Mouse (Mus musculus) hindbrain, embryonic 12.5 days (tissue): ENCODE measurements around the gene Cdh3. TPM values are rescaled to one million over a fixed set of nuclear protein-coding genes. Genes with fewer than 3 reads are reported as not detected.

Source experiments
- ATAC-seq: fragments of 200-750 bp; cut with Nextera tagmentation; 2 replicates; pipeline ENCODE4 v1.8.0; 2017; ENCODE audit warnings: moderate TSS enrichment; ENCODE audit not compliant: low FRiP score
- H3K27ac ChIP-seq: fragments of 300-500 bp; sonication (generic); 2 replicates; pipeline ENCODE4 v1.5.1; 2016; ENCODE audit warnings: mild to moderate bottlenecking
- H3K27me3 ChIP-seq: fragments of 300-500 bp; sonication (generic); 2 replicates; pipeline ENCODE4 v1.6.1; 2016; ENCODE audit warnings: mild to moderate bottlenecking
- H3K36me3 ChIP-seq: fragments of 300-500 bp; sonication (generic); 2 replicates; pipeline ENCODE4 v1.6.1; 2016; ENCODE audit warnings: mild to moderate bottlenecking
- H3K4me1 ChIP-seq: fragments of 300-500 bp; sonication (generic); 2 replicates; pipeline ENCODE4 v1.6.1; 2016
- H3K4me2 ChIP-seq: fragments of 300-500 bp; sonication (generic); replicated peaks from 2 replicates; pipeline ENCODE4 v1.6.1; 2016; ENCODE audit warnings: mild to moderate bottlenecking
- H3K4me3 ChIP-seq: fragments of 300-500 bp; sonication (generic); 2 replicates; pipeline ENCODE4 v1.5.1; 2016; ENCODE audit warnings: mild to moderate bottlenecking
- H3K9ac ChIP-seq: fragments of 300-500 bp; sonication (generic); 2 replicates; pipeline ENCODE4 v1.6.1; 2016; ENCODE audit warnings: mild to moderate bottlenecking, moderate library complexity
- H3K9me3 ChIP-seq: fragments of 300-500 bp; sonication (generic); replicated peaks from 2 replicates; pipeline ENCODE4 v1.6.1; 2016; ENCODE audit warnings: mild to moderate bottlenecking
- WGBS: fragments of 180-500 bp; shearing (Covaris S2); methylation state at CpG from one replicate; pipeline ENCODE4 v1.1.7; 2016; 5-methylcytosine and 5-hydroxymethylcytosine counted together
- polyA plus RNA-seq: library from polyadenylated mRNA; unstranded; fragments of >200 nt; fragmentation: Nextera tagmentation; extraction: Ambion mirVana; gene quantifications from 2 replicates; pipeline ENCODE4 v1.2.1, GENCODE M21; 2016

Gene Cdh3
- polyA plus RNA-seq, 1 experiment from 2014 or later: 10.0 TPM

- Histone ChIP-seq H3K4me1 (no peaks in the 10 kb centered on the region), H3K27me3 (no peaks in the 10 kb centered on the region; the same call in 1 of the 2 replicates), H3K4me2 (no peak overlapping the region), H3K36me3 (no peaks in the 10 kb centered on the region), H3K9me3 (no peaks in the 10 kb centered on the region), H3K9ac (no peak overlapping the region), H3K27ac (no peak overlapping the region), H3K4me3 (no peak overlapping the region)
- WGBS: 87% methylated on average over 9 of the region's 9 CpGs
- ATAC-seq: no peak
These were observed 18.0 kb downstream of the Cdh3 start for GRCm38 (mm10) chr8:106528596-106529249.

GRCm38 (mm10) chr8:106529885-106530482 lies 19.3 kb downstream of the Cdh3 start:
- Histone ChIP-seq H3K4me2 (no peak overlapping the region), H3K4me3 (no peak overlapping the region), H3K27me3 (no peaks in the 10 kb centered on the region; the same call in 1 of the 2 replicates), H3K27ac (no peak overlapping the region), H3K4me1 (no peaks in the 10 kb centered on the region), H3K9me3 (no peaks in the 10 kb centered on the region), H3K9ac (no peak overlapping the region), H3K36me3 (no peaks in the 10 kb centered on the region)
- WGBS: 96% methylated on average over 10 of the region's 10 CpGs
- no peak for ATAC-seq

GRCm38 (mm10) chr8:106530566-106530965 lies 19.9 kb downstream of the Cdh3 start:
- WGBS: 70% methylated on average over 4 of the region's 4 CpGs

GRCm38 (mm10) chr8:106533709-106534108 lies 23.0 kb downstream of the Cdh3 start:
- Histone ChIP-seq H3K27me3 (no peaks in the 10 kb centered on the region), H3K4me1 (0 out of 2 replicates have a peak, but pooled peaks cover 1% of the 10 kb centered on the region), H3K4me2 (no peak overlapping the region), H3K4me3 (no peak overlapping the region), H3K9ac (no peak overlapping the region), H3K36me3 (no peaks in the 10 kb centered on the region), H3K27ac (no peak overlapping the region), H3K9me3 (no peaks in the 10 kb centered on the region)
- ATAC-seq: no peak
- 84% methylated on average over 7 of the region's 7 CpGs for WGBS

More at GRCm38 (mm10) chr8:106530566-106530965, 19.9 kb downstream of the Cdh3 start:
- Histone ChIP-seq H3K27ac (no peak overlapping the region), H3K36me3 (no peaks in the 10 kb centered on the region), H3K9me3 (no peaks in the 10 kb centered on the region), H3K9ac (no peak overlapping the region), H3K4me1 (no peaks in the 10 kb centered on the region), H3K4me2 (no peak overlapping the region), H3K27me3 (no peaks in the 10 kb centered on the region), H3K4me3 (no peak overlapping the region)
- no peak for ATAC-seq

GRCm38 (mm10) chr8:106534449-106534848 lies 23.8 kb downstream of the Cdh3 start:
- H3K4me2 ChIP-seq: no peak overlapping the region
- no peaks in the 10 kb centered on the region for H3K36me3 ChIP-seq
- no peak overlapping the region for H3K9ac ChIP-seq
- no peak overlapping the region for H3K4me3 ChIP-seq
- no peak for ATAC-seq
- no peaks in the 10 kb centered on the region for H3K27me3 ChIP-seq
- WGBS: 41% methylated on average over 6 of the region's 6 CpGs
- 0 out of 2 replicates have a peak, but pooled peaks cover 4% of the 10 kb centered on the region for H3K4me1 ChIP-seq
- H3K27ac ChIP-seq: no peak overlapping the region
- H3K9me3 ChIP-seq: no peaks in the 10 kb centered on the region

GRCm38 (mm10) chr8:106535448-106535847 lies 24.8 kb downstream of the Cdh3 start:
- Histone ChIP-seq H3K36me3 (no peaks in the 10 kb centered on the region), H3K27ac (no peak overlapping the region), H3K27me3 (no peaks in the 10 kb centered on the region), H3K4me3 (no peak overlapping the region), H3K4me1 (0 out of 2 replicates have a peak, but pooled peaks cover 4% of the 10 kb centered on the region), H3K9me3 (no peaks in the 10 kb centered on the region), H3K4me2 (no peak overlapping the region), H3K9ac (no peak overlapping the region)
- WGBS: 76% methylated on average over 4 of the region's 4 CpGs
- no peak for ATAC-seq

- H3K36me3 ChIP-seq: no peaks in the 10 kb centered on the region
- H3K9ac ChIP-seq: no peak overlapping the region
- WGBS: 54% methylated on average over 5 of the region's 5 CpGs
- no peaks in the 10 kb centered on the region for H3K9me3 ChIP-seq
- H3K27me3 ChIP-seq: no peaks in the 10 kb centered on the region
- no peak for ATAC-seq
- H3K27ac ChIP-seq: no peak overlapping the region
- H3K4me3 ChIP-seq: no peak overlapping the region
- 0 out of 2 replicates have a peak, but pooled peaks cover 4% of the 10 kb centered on the region for H3K4me1 ChIP-seq
- no peak overlapping the region for H3K4me2 ChIP-seq
These were observed 28.5 kb downstream of the Cdh3 start for GRCm38 (mm10) chr8:106539193-106539592.

- 0 out of 2 replicates have a peak, but pooled peaks cover 4% of the 10 kb centered on the region for H3K4me1 ChIP-seq
- no peak overlapping the region for H3K27ac ChIP-seq
- no peak overlapping the region for H3K9ac ChIP-seq
- WGBS: 85% methylated on average over 11 of the region's 11 CpGs
- H3K9me3 ChIP-seq: no peaks in the 10 kb centered on the region
- H3K4me3 ChIP-seq: no peak overlapping the region
- no peak for ATAC-seq
- no peaks in the 10 kb centered on the region for H3K36me3 ChIP-seq
- H3K4me2 ChIP-seq: no peak overlapping the region
- no peaks in the 10 kb centered on the region for H3K27me3 ChIP-seq
These were observed 30.3 kb downstream of the Cdh3 start for GRCm38 (mm10) chr8:106541002-106541401.

- Histone ChIP-seq H3K9ac (no peak overlapping the region), H3K27ac (no peak overlapping the region), H3K4me2 (no peak overlapping the region), H3K36me3 (no peaks in the 10 kb centered on the region), H3K9me3 (no peaks in the 10 kb centered on the region), H3K4me3 (no peak overlapping the region), H3K27me3 (no peaks in the 10 kb centered on the region), H3K4me1 (0 out of 2 replicates have a peak, but pooled peaks cover 4% of the 10 kb centered on the region)
- WGBS: 74% methylated on average over 8 of the region's 8 CpGs
- no peak for ATAC-seq
These were observed 32.4 kb downstream of the Cdh3 start for GRCm38 (mm10) chr8:106543043-106543442.

GRCm38 (mm10) chr8:106545149-106545548 lies 34.5 kb downstream of the Cdh3 start:
- 82% methylated on average over 2 of the region's 2 CpGs for WGBS
- no peak for ATAC-seq
- no peaks in the 10 kb centered on the region for H3K4me1 ChIP-seq
- H3K9ac ChIP-seq: no peak overlapping the region
- no peak overlapping the region for H3K27ac ChIP-seq
- no peak overlapping the region for H3K4me2 ChIP-seq
- H3K9me3 ChIP-seq: no peaks in the 10 kb centered on the region
- H3K27me3 ChIP-seq: no peaks in the 10 kb centered on the region
- no peak overlapping the region for H3K4me3 ChIP-seq
- H3K36me3 ChIP-seq: no peaks in the 10 kb centered on the region

- Histone ChIP-seq H3K9me3 (no peaks in the 10 kb centered on the region), H3K4me2 (no peak overlapping the region), H3K4me3 (no peak overlapping the region), H3K36me3 (no peaks in the 10 kb centered on the region), H3K27ac (no peak overlapping the region), H3K9ac (no peak overlapping the region), H3K4me1 (no peaks in the 10 kb centered on the region), H3K27me3 (no peaks in the 10 kb centered on the region)
- no peak for ATAC-seq
- WGBS: 88% methylated on average over 7 of the region's 7 CpGs
These were observed 36.1 kb downstream of the Cdh3 start for GRCm38 (mm10) chr8:106546746-106547145.

- H3K27ac ChIP-seq: no peak overlapping the region
- no peaks in the 10 kb centered on the region for H3K9me3 ChIP-seq
- no peak overlapping the region for H3K4me2 ChIP-seq
- no peak overlapping the region for H3K9ac ChIP-seq
- no peak for ATAC-seq
- H3K4me1 ChIP-seq: no peaks in the 10 kb centered on the region
- no peak overlapping the region for H3K4me3 ChIP-seq
- no peaks in the 10 kb centered on the region for H3K27me3 ChIP-seq
- H3K36me3 ChIP-seq: no peaks in the 10 kb centered on the region
- 89% methylated on average over 10 of the region's 10 CpGs for whole genome bisulfite sequencing
These were observed 37.8 kb downstream of the Cdh3 start for GRCm38 (mm10) chr8:106548366-106548936.
